27 mouse cellular contexts compared by ENCODE assay signal in the genomic region with DNA sequence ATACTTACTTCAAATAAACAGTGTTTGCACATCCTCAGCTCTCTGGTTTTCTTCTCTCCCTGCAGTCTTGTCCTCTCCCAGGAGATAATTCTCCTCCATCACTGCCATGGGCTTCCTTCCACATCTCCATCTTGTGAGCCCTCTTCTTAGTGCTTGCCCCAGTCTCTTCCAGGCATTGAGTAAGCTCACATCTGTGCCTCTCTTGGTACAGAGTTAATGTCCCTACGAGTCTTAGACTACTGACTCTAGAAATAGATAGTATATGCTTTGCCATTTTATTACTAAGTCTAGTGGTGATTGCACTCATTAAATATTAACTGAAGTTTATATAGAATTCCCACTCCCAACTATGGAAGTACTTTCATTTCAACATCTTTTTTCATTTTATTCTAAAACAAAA. TPM values are rescaled to one million over a fixed set of nuclear protein-coding genes. Genes with fewer than 3 reads are reported as not detected.
DNase-seq lines count a peak whose midpoint lies in the region; ATAC-seq lines count a peak whose summit lies in the region.
"Had no signal": no experiment of that assay in that cellular context is flagged by ENCODE, and none has a peak within 500 bp of the region (broad histone marks: within the 10 kb centered on the region; RNA-seq: fewer than 3 reads in every experiment).

No protein-coding gene starts in this region.

- no peak overlapping the region for H3K9ac ChIP-seq in midbrain, embryonic 11.5 days (ENCODE audit: low read length)
- H3K9ac ChIP-seq in midbrain, embryonic 16.5 days (ENCODE audit: low read depth, low read length) = no peak overlapping the region
- no peak overlapping the region for H3K9ac ChIP-seq in hindbrain, embryonic 16.5 days (ENCODE audit: low read depth, low read length)
- no peak overlapping the region for H3K9ac ChIP-seq in midbrain, embryonic 15.5 days
- H3K9ac ChIP-seq: forebrain, embryonic 13.5 days; heart, embryonic 15.5 days; hindbrain, embryonic 15.5 days had no signal

- H3K27ac ChIP-seq in midbrain, embryonic 11.5 days (ENCODE audit: low read depth, low read length) = no peak overlapping the region
- no peak overlapping the region for H3K27ac ChIP-seq in midbrain, embryonic 16.5 days (ENCODE audit: low read length)
- H3K27ac ChIP-seq in hindbrain, embryonic 16.5 days (ENCODE audit: low read depth, low read length) = no peak overlapping the region
- no peak overlapping the region for H3K27ac ChIP-seq in midbrain, embryonic 15.5 days
- H3K27ac ChIP-seq: embryonic facial prominence, embryonic 10.5 days; forebrain, embryonic 13.5 days; heart, adult 2 months; heart, embryonic 15.5 days; hindbrain, embryonic 15.5 days had no signal

- no peaks in the 10 kb centered on the region for H3K36me3 ChIP-seq in midbrain, embryonic 11.5 days (ENCODE audit: control insufficient read depth, insufficient read depth, low read length)
- H3K36me3 ChIP-seq in midbrain, embryonic 16.5 days (ENCODE audit: control insufficient read depth, insufficient read depth, low read length) = no peaks in the 10 kb centered on the region
- H3K36me3 ChIP-seq in hindbrain, embryonic 16.5 days (ENCODE audit: control insufficient read depth, insufficient read depth, low read length) = no peaks in the 10 kb centered on the region
- no peaks in the 10 kb centered on the region for H3K36me3 ChIP-seq in midbrain, embryonic 15.5 days (replicated peaks)
- H3K36me3 ChIP-seq: G1E; hindbrain, embryonic 15.5 days had no signal

- 20% methylated on average over 1 of the region's 1 CpGs for WGBS in midbrain, embryonic 11.5 days
- 20% methylated on average over 1 of the region's 1 CpGs for WGBS in midbrain, embryonic 16.5 days
- WGBS in hindbrain, embryonic 16.5 days = 33% methylated on average over 1 of the region's 1 CpGs
- 18% methylated on average over 1 of the region's 1 CpGs for WGBS in midbrain, embryonic 15.5 days

- intact Hi-C loops in heart, postnatal 36 days (cut with DNase I) = no loop called here

- H3K4me2 ChIP-seq in midbrain, embryonic 11.5 days = no peak overlapping the region
- no peak overlapping the region for H3K4me2 ChIP-seq in midbrain, embryonic 16.5 days (ENCODE audit: low read length)
- no peak overlapping the region for H3K4me2 ChIP-seq in hindbrain, embryonic 16.5 days (ENCODE audit: low read length)
- no peak overlapping the region for H3K4me2 ChIP-seq in midbrain, embryonic 15.5 days
- H3K4me2 ChIP-seq: forebrain, embryonic 13.5 days; heart, embryonic 11.5 days; heart, embryonic 15.5 days; hindbrain, embryonic 15.5 days had no signal

- no peaks in the 10 kb centered on the region for H3K27me3 ChIP-seq in midbrain, embryonic 11.5 days (ENCODE audit: control insufficient read depth, insufficient read depth, low read length)
- H3K27me3 ChIP-seq in midbrain, embryonic 16.5 days (ENCODE audit: control insufficient read depth, insufficient read depth, low read depth, low read length) = no peaks in the 10 kb centered on the region
- H3K27me3 ChIP-seq in hindbrain, embryonic 16.5 days (replicated peaks; ENCODE audit: control insufficient read depth, insufficient read depth, low read length) = no peaks in the 10 kb centered on the region
- no peaks in the 10 kb centered on the region for H3K27me3 ChIP-seq in midbrain, embryonic 15.5 days (replicated peaks)
- H3K27me3 ChIP-seq: heart, embryonic 15.5 days; hindbrain, embryonic 15.5 days had no signal

- DNase-seq in heart, adult 11 months = peak; percentile 25
- DNase-seq in heart, postnatal 36 days = no peak
- peak; percentile 49 for DNase-seq in midbrain, embryonic 11.5 days (ENCODE audit: low spot score, missing footprints)
- DNase-seq in lung, postnatal 14 days = no peak
- DNase-seq: adrenal gland, postnatal 14 days; B cell, adult 2 months; cerebellum, adult 18-20 months; cerebellum, adult 9-11 months; gastrocnemius, postnatal 36 days; heart, adult 2 months; heart, postnatal 14 days had no signal

- H3K4me1 ChIP-seq in midbrain, embryonic 11.5 days (ENCODE audit: control insufficient read depth, insufficient read depth, low read length) = no peaks in the 10 kb centered on the region
- H3K4me1 ChIP-seq in midbrain, embryonic 16.5 days (ENCODE audit: control insufficient read depth, insufficient read depth, low read length) = no peaks in the 10 kb centered on the region
- no peaks in the 10 kb centered on the region; the same call in none of the 2 replicates for H3K4me1 ChIP-seq in hindbrain, embryonic 16.5 days (ENCODE audit: control insufficient read depth, insufficient read depth, low read depth, low read length)
- peaks cover 2% of the 10 kb centered on the region; the same call in 1 of the 2 replicates for H3K4me1 ChIP-seq in midbrain, embryonic 15.5 days
- H3K4me1 ChIP-seq: embryonic facial prominence, embryonic 10.5 days; heart, embryonic 15.5 days had no signal

- no peak overlapping the region for H3K4me3 ChIP-seq in midbrain, embryonic 11.5 days (ENCODE audit: low read depth, low read length)
- no peak overlapping the region for H3K4me3 ChIP-seq in midbrain, embryonic 16.5 days (ENCODE audit: low read depth, low read length)
- no peak overlapping the region for H3K4me3 ChIP-seq in hindbrain, embryonic 16.5 days (ENCODE audit: low read length)
- no peak overlapping the region for H3K4me3 ChIP-seq in midbrain, embryonic 15.5 days
- H3K4me3 ChIP-seq: embryonic facial prominence, embryonic 10.5 days; forebrain, embryonic 13.5 days; heart, adult 2 months; heart, embryonic 15.5 days; hindbrain, embryonic 15.5 days had no signal

- H3K9me3 ChIP-seq in midbrain, embryonic 11.5 days (ENCODE audit: control insufficient read depth, low read length) = no peaks in the 10 kb centered on the region
- H3K9me3 ChIP-seq in midbrain, embryonic 16.5 days (replicated peaks; ENCODE audit: control insufficient read depth, low read length, poor library complexity, severe bottlenecking) = no peaks in the 10 kb centered on the region
- no peaks in the 10 kb centered on the region for H3K9me3 ChIP-seq in hindbrain, embryonic 16.5 days (ENCODE audit: control insufficient read depth, low read length)
- H3K9me3 ChIP-seq in midbrain, embryonic 15.5 days = no peaks in the 10 kb centered on the region
- H3K9me3 ChIP-seq: embryonic facial prominence, embryonic 10.5 days; forebrain, embryonic 13.5 days; G1E; heart, embryonic 15.5 days; hindbrain, embryonic 15.5 days had no signal

- peak; percentile 43 for ATAC-seq in midbrain, embryonic 11.5 days (ENCODE audit: low FRiP score)
- no peak for ATAC-seq in midbrain, embryonic 16.5 days
- ATAC-seq in hindbrain, embryonic 16.5 days = peak; percentile 31; the same call in 1 of the 2 replicates
- ATAC-seq in midbrain, embryonic 15.5 days (replicated peaks) = 0 out of 2 replicates have a peak, but pooled peaks have one; percentile 35
- no peak for ATAC-seq in granulocyte monocyte progenitor cell, adult 5-6 weeks (replicated peaks; ENCODE audit: poor library complexity, severe bottlenecking)
- ATAC-seq: activated CD4-positive, CD25-positive, alpha-beta regulatory T cell, adult 4 months; CD4-positive, CD25-positive, alpha-beta regulatory T cell, adult 4 months; forebrain, embryonic 13.5 days had no signal

RNA-seq across cellular contexts. Expression of gene 4930544G11Rik, which starts 19.6 kb away (rescaled TPM):
- total RNA-seq in heart, postnatal 36 days (2021) = not detected
- not detected in 2 replicates for polyA plus RNA-seq in midbrain, embryonic 11.5 days (2014; fragmentation: Nextera tagmentation; extraction: Ambion mirVana)
- not detected in 2 replicates for polyA plus RNA-seq in midbrain, embryonic 16.5 days (2015; fragmentation: Nextera tagmentation; extraction: Ambion mirVana)
- not detected in 2 replicates for polyA plus RNA-seq in hindbrain, embryonic 16.5 days (2015; fragmentation: Nextera tagmentation; extraction: Ambion mirVana)
- not detected in 2 replicates for polyA plus RNA-seq in midbrain, embryonic 15.5 days (2015; fragmentation: Nextera tagmentation; extraction: Ambion mirVana)
- total RNA-seq in granulocyte monocyte progenitor cell, adult 5-6 weeks (2014; fragmentation: Nextera tagmentation) = not detected in 2 replicates
- not detected in 2 replicates for total RNA-seq in granulocyte monocyte progenitor cell, adult 5-6 weeks (2017)
- total RNA-seq: adrenal gland, adult 18-20 months; adrenal gland, postnatal 14 days; G1E; gastrocnemius, adult 8-10 months; gastrocnemius, postnatal 36 days; heart, adult 2 months; heart, postnatal 14 days had no signal
- polyA plus RNA-seq: activated CD4-positive, CD25-positive, alpha-beta regulatory T cell, adult 4 months; CD4-positive, CD25-positive, alpha-beta regulatory T cell, adult 4 months; embryonic facial prominence, embryonic 10.5 days; embryonic facial prominence, embryonic 14.5 days; forebrain, embryonic 13.5 days; G1E; heart, adult 2 months; heart, embryonic 11.5 days; heart, embryonic 15.5 days; hindbrain, embryonic 15.5 days; intestine, embryonic 14.5 days had no signal

Comparison
In these comparisons a context has a peak if more than half of its experiments do, and no peak if none do; other contexts are left out.
1. DNase-seq: peak in heart, adult 11 months (single experiment) and midbrain, embryonic 11.5 days (single experiment); none in heart, postnatal 36 days (0 of 2) and lung, postnatal 14 days (single experiment).
2. ATAC-seq: peak in midbrain, embryonic 11.5 days (single experiment), hindbrain, embryonic 16.5 days (single experiment) and midbrain, embryonic 15.5 days (single experiment); none in midbrain, embryonic 16.5 days (single experiment) and granulocyte monocyte progenitor cell, adult 5-6 weeks (single experiment).